Mouse (Mus musculus) lung, adult 2 months (tissue): Measurements from ENCODE around the gene Rpl10-ps3.

Source experiments
- CTCF ChIP-seq: fragments of 200-500 bp; IDR thresholded peaks from 2 replicates; pipeline ENCODE4 v1.5.1; 2011; ENCODE audit warnings: mild to moderate bottlenecking, low read length, control low read depth; ENCODE audit not compliant: insufficient read depth
- POLR2A ChIP-seq: fragments of 200-500 bp; IDR thresholded peaks from 2 replicates; pipeline ENCODE4 v1.6.1; 2011; ENCODE audit warnings: low read depth, mild to moderate bottlenecking, control low read depth, low read length, borderline replicate concordance; ENCODE audit errors: extremely low read depth

DNA sequence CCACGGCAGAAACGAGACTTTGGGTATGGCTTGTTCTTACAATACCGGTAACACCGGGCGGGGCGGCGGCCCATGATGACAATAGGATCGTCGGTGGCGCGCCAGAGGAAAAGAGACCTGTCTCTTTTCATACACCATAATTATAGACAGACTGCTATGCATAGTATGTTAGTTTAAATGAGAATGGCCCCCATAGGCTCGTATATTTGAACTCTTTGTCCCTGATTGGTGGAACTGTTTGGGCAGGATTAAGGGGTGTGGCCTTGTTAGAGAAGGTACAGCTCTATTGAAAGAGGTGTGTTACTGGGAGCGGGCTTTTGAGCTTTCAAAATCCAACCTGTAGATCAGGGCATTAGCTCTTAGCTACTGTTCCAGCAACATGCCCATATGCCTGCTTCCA lies at the start of gene Rpl10-ps3:
- TF ChIP-seq POLR2A (no peak), CTCF (no peak)
